Mouse (Mus musculus) brain, embryonic 14.5 days (tissue): ENCODE measurements at regions not wholly inside any gene's neighbourhood (a gene's known extent, or its start where the extent isn't known, plus 50 kb on each side); places are given as distances from the start of the nearest gene placed in this dataset.

Experiments used
- CTCF ChIP-seq: fragments of 200-500 bp; IDR thresholded peaks from 2 replicates; pipeline ENCODE4 v1.5.1; 2012; ENCODE audit warnings: inconsistent platforms, mild to moderate bottlenecking, moderate library complexity, borderline replicate concordance; ENCODE audit not compliant: insufficient read depth, insufficient read length; ENCODE audit errors: extremely low read depth
- POLR2A ChIP-seq: fragments of 200-500 bp; IDR thresholded peaks from 2 replicates; pipeline ENCODE4 v1.6.1; 2012; ENCODE audit warnings: mild to moderate bottlenecking, inconsistent platforms, borderline replicate concordance; ENCODE audit not compliant: poor library complexity, insufficient read depth, insufficient read length, severe bottlenecking; ENCODE audit errors: extremely low read depth

GRCm38 (mm10) chr5:80551673-80552072 is 468.3 kb upstream of the Adgrl3 start:
- no peak for TF ChIP-seq CTCF
- TF ChIP-seq POLR2A, result no peak
